Comparison of ENCODE assay signal across 8 mouse cellular contexts in the genomic region with DNA sequence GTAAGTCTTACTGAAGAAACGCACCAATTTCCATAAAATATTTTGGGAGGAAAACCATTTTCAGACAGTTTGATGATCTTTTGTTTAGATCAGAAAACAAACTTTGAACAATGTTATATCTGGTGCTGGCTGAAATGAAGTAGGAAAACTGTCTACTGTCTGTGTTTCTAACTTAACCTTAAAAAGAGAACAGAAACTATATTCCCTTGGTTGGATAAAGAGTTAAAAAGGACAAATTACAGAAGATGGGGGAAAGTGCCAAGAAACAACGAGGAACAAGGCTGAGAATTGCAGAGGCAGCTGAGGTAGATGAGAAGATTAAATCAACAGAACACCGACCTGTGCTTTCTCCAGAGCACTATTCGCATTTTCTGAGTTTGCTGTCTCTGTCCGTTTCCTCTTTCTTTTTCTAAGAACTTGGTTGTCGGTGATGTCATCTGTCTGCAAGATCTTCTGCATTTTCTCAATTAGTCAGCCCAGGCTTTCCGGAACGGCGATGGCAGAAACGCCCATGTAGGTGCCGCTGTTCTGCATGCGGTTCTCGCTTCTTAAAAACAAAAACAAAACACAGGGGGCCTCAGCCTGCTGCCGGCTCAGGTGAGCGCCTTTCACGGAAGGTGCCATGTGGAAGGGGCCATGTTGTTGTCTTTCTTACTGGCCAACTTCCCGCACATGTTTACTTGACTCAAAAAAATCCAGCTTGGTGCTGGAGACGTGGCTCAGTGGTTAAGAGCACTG. TPM values are rescaled to one million over a fixed set of nuclear protein-coding genes. Genes with fewer than 3 reads are reported as not detected.
DNase-seq lines count a peak whose midpoint lies in the region; ATAC-seq and TF ChIP-seq lines count a peak whose summit lies in the region.

No protein-coding gene starts in this region.

- no peak overlapping the region for H3K4me3 ChIP-seq in forebrain, embryonic 12.5 days (replicated peaks)
- no peak overlapping the region for H3K4me3 ChIP-seq in forebrain, embryonic 15.5 days
- H3K4me3 ChIP-seq in forebrain, embryonic 16.5 days (replicated peaks; ENCODE audit: low read length): 0 out of 2 replicates have a peak overlapping the region, but pooled peaks have one; percentile 8
- H3K4me3 ChIP-seq in hindbrain, postnatal 0 days (ENCODE audit: low read length): peak overlapping the region; percentile 17; the same call in 1 of the 2 replicates
- H3K4me3 ChIP-seq in limb, embryonic 12.5 days (replicated peaks): no peak overlapping the region; the same call in 1 of the 2 replicates
- H3K4me3 ChIP-seq in midbrain, embryonic 16.5 days (ENCODE audit: low read depth, low read length): no peak overlapping the region

- H3K36me3 ChIP-seq in forebrain, embryonic 12.5 days (replicated peaks): no peaks in the 10 kb centered on the region
- H3K36me3 ChIP-seq in forebrain, embryonic 15.5 days: no peaks in the 10 kb centered on the region
- H3K36me3 ChIP-seq in forebrain, embryonic 16.5 days (ENCODE audit: control insufficient read depth, insufficient read depth): no peaks in the 10 kb centered on the region
- H3K36me3 ChIP-seq in hindbrain, postnatal 0 days (ENCODE audit: insufficient read depth, low read length): no peaks in the 10 kb centered on the region
- no peaks in the 10 kb centered on the region for H3K36me3 ChIP-seq in limb, embryonic 12.5 days
- H3K36me3 ChIP-seq in midbrain, embryonic 16.5 days (ENCODE audit: control insufficient read depth, insufficient read depth, low read length): no peaks in the 10 kb centered on the region

- H3K9me3 ChIP-seq in forebrain, embryonic 12.5 days: no peaks in the 10 kb centered on the region
- H3K9me3 ChIP-seq in forebrain, embryonic 15.5 days: no peaks in the 10 kb centered on the region
- no peaks in the 10 kb centered on the region for H3K9me3 ChIP-seq in forebrain, embryonic 16.5 days (ENCODE audit: control insufficient read depth, low read length)
- H3K9me3 ChIP-seq in hindbrain, postnatal 0 days (ENCODE audit: low read length): no peaks in the 10 kb centered on the region
- no peaks in the 10 kb centered on the region for H3K9me3 ChIP-seq in limb, embryonic 12.5 days
- H3K9me3 ChIP-seq in midbrain, embryonic 16.5 days (replicated peaks; ENCODE audit: control insufficient read depth, low read length, poor library complexity, severe bottlenecking): no peaks in the 10 kb centered on the region

- no peak overlapping the region for H3K27ac ChIP-seq in forebrain, embryonic 12.5 days
- no peak overlapping the region for H3K27ac ChIP-seq in forebrain, embryonic 15.5 days (replicated peaks)
- H3K27ac ChIP-seq in forebrain, embryonic 16.5 days (ENCODE audit: low read length): no peak overlapping the region
- H3K27ac ChIP-seq in hindbrain, postnatal 0 days: no peak overlapping the region
- H3K27ac ChIP-seq in limb, embryonic 12.5 days: no peak overlapping the region
- no peak overlapping the region for H3K27ac ChIP-seq in midbrain, embryonic 16.5 days (ENCODE audit: low read length)

- peak overlapping the region; percentile 30 for H3K4me2 ChIP-seq in forebrain, embryonic 12.5 days
- H3K4me2 ChIP-seq in forebrain, embryonic 15.5 days (replicated peaks): no peak overlapping the region
- peak overlapping the region; percentile 30 for H3K4me2 ChIP-seq in forebrain, embryonic 16.5 days (ENCODE audit: low read length)
- H3K4me2 ChIP-seq in hindbrain, postnatal 0 days (ENCODE audit: low read depth, low read length): peak overlapping the region; percentile 45
- peak overlapping the region; percentile 45 for H3K4me2 ChIP-seq in limb, embryonic 12.5 days
- peak overlapping the region; percentile 40; the same call in 1 of the 2 replicates for H3K4me2 ChIP-seq in midbrain, embryonic 16.5 days (ENCODE audit: low read length)

- no peak for ATAC-seq in forebrain, embryonic 12.5 days (ENCODE audit: low FRiP score)
- no peak for ATAC-seq in forebrain, embryonic 15.5 days (replicated peaks)
- ATAC-seq in activated CD4-positive, CD25-positive, alpha-beta regulatory T cell, adult 4 months: peak; percentile 98
- no peak for ATAC-seq in forebrain, embryonic 16.5 days
- ATAC-seq in hindbrain, postnatal 0 days: peak; percentile 35; the same call in 1 of the 2 replicates
- no peak for ATAC-seq in limb, embryonic 12.5 days (ENCODE audit: insufficient number of reproducible peaks, insufficient read depth, low FRiP score, low TSS enrichment, low read depth)
- no peak for ATAC-seq in midbrain, embryonic 16.5 days

- no peaks in the 10 kb centered on the region for H3K4me1 ChIP-seq in forebrain, embryonic 12.5 days
- H3K4me1 ChIP-seq in forebrain, embryonic 15.5 days: peaks cover 5% of the 10 kb centered on the region; the same call in 1 of the 2 replicates
- H3K4me1 ChIP-seq in forebrain, embryonic 16.5 days (replicated peaks; ENCODE audit: control insufficient read depth, insufficient read depth, low read length): peaks cover 4% of the 10 kb centered on the region
- no peaks in the 10 kb centered on the region for H3K4me1 ChIP-seq in hindbrain, postnatal 0 days (ENCODE audit: insufficient read depth, low read length)
- H3K4me1 ChIP-seq in limb, embryonic 12.5 days (replicated peaks): no peaks in the 10 kb centered on the region
- no peaks in the 10 kb centered on the region for H3K4me1 ChIP-seq in midbrain, embryonic 16.5 days (ENCODE audit: control insufficient read depth, insufficient read depth, low read length)

- H3K9ac ChIP-seq in forebrain, embryonic 12.5 days: no peak overlapping the region
- H3K9ac ChIP-seq in forebrain, embryonic 15.5 days (replicated peaks): no peak overlapping the region
- H3K9ac ChIP-seq in forebrain, embryonic 16.5 days (replicated peaks; ENCODE audit: low read depth, low read length): no peak overlapping the region
- H3K9ac ChIP-seq in hindbrain, postnatal 0 days (replicated peaks; ENCODE audit: low read length): 0 out of 2 replicates have a peak overlapping the region, but pooled peaks have one; percentile 9
- H3K9ac ChIP-seq in limb, embryonic 12.5 days (replicated peaks): no peak overlapping the region
- no peak overlapping the region for H3K9ac ChIP-seq in midbrain, embryonic 16.5 days (ENCODE audit: low read depth, low read length)

- peak; percentile 48 for TF ChIP-seq CTCF in hindbrain, postnatal 0 days (IDR thresholded peaks at IDR 0.05; ENCODE audit: low read depth)

- peak; percentile 53 for DNase-seq in hindbrain, postnatal 0 days (ENCODE audit: low spot score)
- DNase-seq in thymus, postnatal 14 days: peak; percentile 74

- no peaks in the 10 kb centered on the region for H3K27me3 ChIP-seq in forebrain, embryonic 12.5 days
- no peaks in the 10 kb centered on the region for H3K27me3 ChIP-seq in forebrain, embryonic 15.5 days
- no peaks in the 10 kb centered on the region for H3K27me3 ChIP-seq in forebrain, embryonic 16.5 days (replicated peaks; ENCODE audit: control insufficient read depth, insufficient read depth, low read length)
- no peaks in the 10 kb centered on the region for H3K27me3 ChIP-seq in hindbrain, postnatal 0 days (ENCODE audit: insufficient read depth, low read length)
- H3K27me3 ChIP-seq in limb, embryonic 12.5 days: no peaks in the 10 kb centered on the region
- H3K27me3 ChIP-seq in midbrain, embryonic 16.5 days (ENCODE audit: control insufficient read depth, insufficient read depth, low read depth, low read length): no peaks in the 10 kb centered on the region

- 25% methylated on average over 18 of the region's 18 CpGs for WGBS in forebrain, embryonic 12.5 days
- WGBS in forebrain, embryonic 15.5 days: 16% methylated on average over 18 of the region's 18 CpGs
- 18% methylated on average over 18 of the region's 18 CpGs for WGBS in forebrain, embryonic 16.5 days
- WGBS in hindbrain, postnatal 0 days: 20% methylated on average over 18 of the region's 18 CpGs
- WGBS in limb, embryonic 12.5 days: 14% methylated on average over 18 of the region's 18 CpGs
- whole genome bisulfite sequencing in midbrain, embryonic 16.5 days: 27% methylated on average over 18 of the region's 18 CpGs

RNA-seq across cellular contexts. Expression of gene Bend6, which starts 24.3 kb away (rescaled TPM):
- polyA plus RNA-seq in forebrain, embryonic 12.5 days (2016; fragmentation: Nextera tagmentation; extraction: Ambion mirVana): 3.7 and 3.9 TPM in 2 replicates
- 42.8 and 47.1 TPM in 2 replicates for polyA plus RNA-seq in forebrain, embryonic 15.5 days (2015; fragmentation: Nextera tagmentation; extraction: Ambion mirVana)
- 1 to 10 TPM; 2.2 to 6.0 TPM for polyA plus RNA-seq in activated CD4-positive, CD25-positive, alpha-beta regulatory T cell, adult 4 months (2017; shearing (Covaris generic))
- polyA plus RNA-seq in forebrain, embryonic 16.5 days (2015; fragmentation: Nextera tagmentation; extraction: Ambion mirVana): 58.6 and 61.5 TPM in 2 replicates
- total RNA-seq in hindbrain, postnatal 0 days (2014; rRNA removed): 99.4 and 107 TPM in 2 replicates
- 97.8 and 99.2 TPM in 2 replicates for polyA plus RNA-seq in hindbrain, postnatal 0 days (2015; fragmentation: Nextera tagmentation; extraction: Ambion mirVana)
- polyA plus RNA-seq in limb, embryonic 12.5 days (2016; fragmentation: Nextera tagmentation; extraction: Ambion mirVana): 1.1 and 1.8 TPM in 2 replicates
- polyA plus RNA-seq in midbrain, embryonic 16.5 days (2015; fragmentation: Nextera tagmentation; extraction: Ambion mirVana): 58.9 and 76.0 TPM in 2 replicates

RNA-seq across cellular contexts. Expression of gene Dst, which starts 24.8 kb away (rescaled TPM):
- polyA plus RNA-seq in forebrain, embryonic 12.5 days (2016; fragmentation: Nextera tagmentation; extraction: Ambion mirVana): 26.8 and 30.8 TPM in 2 replicates
- 34.8 and 35.2 TPM in 2 replicates for polyA plus RNA-seq in forebrain, embryonic 15.5 days (2015; fragmentation: Nextera tagmentation; extraction: Ambion mirVana)
- polyA plus RNA-seq in activated CD4-positive, CD25-positive, alpha-beta regulatory T cell, adult 4 months (2017; shearing (Covaris generic)): 10 to 100 TPM; 20.3 to 21.7 TPM
- polyA plus RNA-seq in forebrain, embryonic 16.5 days (2015; fragmentation: Nextera tagmentation; extraction: Ambion mirVana): 35.5 and 41.2 TPM in 2 replicates
- 149 and 155 TPM in 2 replicates for total RNA-seq in hindbrain, postnatal 0 days (2014; rRNA removed)
- polyA plus RNA-seq in hindbrain, postnatal 0 days (2015; fragmentation: Nextera tagmentation; extraction: Ambion mirVana): 30.7 and 33.0 TPM in 2 replicates
- polyA plus RNA-seq in limb, embryonic 12.5 days (2016; fragmentation: Nextera tagmentation; extraction: Ambion mirVana): 23.8 and 25.5 TPM in 2 replicates
- 36.1 and 39.9 TPM in 2 replicates for polyA plus RNA-seq in midbrain, embryonic 16.5 days (2015; fragmentation: Nextera tagmentation; extraction: Ambion mirVana)

Comparison
In these comparisons a context has a peak if more than half of its experiments do, and no peak if none do; other contexts are left out.
1. H3K4me3 ChIP-seq: peak in forebrain, embryonic 16.5 days (single experiment) and hindbrain, postnatal 0 days (single experiment); none in forebrain, embryonic 12.5 days (single experiment), forebrain, embryonic 15.5 days (single experiment), limb, embryonic 12.5 days (single experiment) and midbrain, embryonic 16.5 days (single experiment).
2. ATAC-seq: peak in activated CD4-positive, CD25-positive, alpha-beta regulatory T cell, adult 4 months (single experiment) and hindbrain, postnatal 0 days (single experiment); none in forebrain, embryonic 12.5 days (single experiment), forebrain, embryonic 15.5 days (single experiment), forebrain, embryonic 16.5 days (single experiment), limb, embryonic 12.5 days (single experiment) and midbrain, embryonic 16.5 days (single experiment).